Mouse (Mus musculus) kidney, embryonic 14.5 days (tissue): ENCODE measurements around the gene Ppm1l. TPM values are rescaled to one million over a fixed set of nuclear protein-coding genes. Genes with fewer than 3 reads are reported as not detected.

Source experiments
- ATAC-seq: fragments of 200-750 bp; cut with Nextera tagmentation; 2 replicates; pipeline ENCODE4 v1.8.0; 2017; ENCODE audit warnings: moderate number of reproducible peaks, mild to moderate bottlenecking, moderate TSS enrichment, moderate library complexity; ENCODE audit not compliant: low FRiP score, low TSS enrichment
- H3K27ac ChIP-seq: fragments of 300-500 bp; sonication (generic); 2 replicates; pipeline ENCODE4 v1.5.1; 2014; ENCODE audit warnings: low read depth, mild to moderate bottlenecking, low read length, moderate library complexity, mixed read lengths
- H3K27me3 ChIP-seq: fragments of 300-500 bp; sonication (generic); 2 replicates; pipeline ENCODE4 v1.6.1; 2014; ENCODE audit warnings: mild to moderate bottlenecking, low read length; ENCODE audit not compliant: control insufficient read depth, insufficient read depth
- H3K36me3 ChIP-seq: fragments of 300-500 bp; sonication (generic); 2 replicates; pipeline ENCODE4 v1.6.1; 2014; ENCODE audit warnings: low read length, mixed read lengths; ENCODE audit not compliant: control insufficient read depth, insufficient read depth
- H3K4me1 ChIP-seq: fragments of 300-500 bp; sonication (generic); 2 replicates; pipeline ENCODE4 v1.6.1; 2014; ENCODE audit warnings: low read length, mixed read lengths; ENCODE audit not compliant: control insufficient read depth, insufficient read depth
- H3K4me2 ChIP-seq: fragments of 300-500 bp; sonication (generic); replicated peaks from 2 replicates; pipeline ENCODE4 v1.6.1; 2014; ENCODE audit warnings: low read depth, mild to moderate bottlenecking, low read length
- H3K4me3 ChIP-seq: fragments of 300-500 bp; sonication (generic); 2 replicates; pipeline ENCODE4 v1.5.1; 2014; ENCODE audit warnings: mild to moderate bottlenecking, low read length
- H3K9ac ChIP-seq: fragments of 300-500 bp; sonication (generic); 2 replicates; pipeline ENCODE4 v1.6.1; 2014; ENCODE audit warnings: low read depth, mild to moderate bottlenecking, low read length, moderate library complexity
- H3K9me3 ChIP-seq: fragments of 300-500 bp; sonication (generic); 2 replicates; pipeline ENCODE4 v1.6.1; 2016; ENCODE audit warnings: low read length; ENCODE audit not compliant: control insufficient read depth
- WGBS: fragments of 180-500 bp; shearing (Covaris S2); extraction: QIAGEN DNeasy Blood & Tissue Kit; methylation state at CpG from one replicate; pipeline ENCODE4 v1.1.7; 2014; 5-methylcytosine and 5-hydroxymethylcytosine counted together
- polyA plus RNA-seq: library from polyadenylated mRNA; unstranded; fragments of >200 nt; fragmentation: Nextera tagmentation; extraction: Ambion mirVana; gene quantifications from 2 replicates; pipeline ENCODE4 v1.2.1, GENCODE M21; 2014

Gene Ppm1l
- polyA plus RNA-seq, 1 experiment from 2014 or later = 6.7 TPM

DNA sequence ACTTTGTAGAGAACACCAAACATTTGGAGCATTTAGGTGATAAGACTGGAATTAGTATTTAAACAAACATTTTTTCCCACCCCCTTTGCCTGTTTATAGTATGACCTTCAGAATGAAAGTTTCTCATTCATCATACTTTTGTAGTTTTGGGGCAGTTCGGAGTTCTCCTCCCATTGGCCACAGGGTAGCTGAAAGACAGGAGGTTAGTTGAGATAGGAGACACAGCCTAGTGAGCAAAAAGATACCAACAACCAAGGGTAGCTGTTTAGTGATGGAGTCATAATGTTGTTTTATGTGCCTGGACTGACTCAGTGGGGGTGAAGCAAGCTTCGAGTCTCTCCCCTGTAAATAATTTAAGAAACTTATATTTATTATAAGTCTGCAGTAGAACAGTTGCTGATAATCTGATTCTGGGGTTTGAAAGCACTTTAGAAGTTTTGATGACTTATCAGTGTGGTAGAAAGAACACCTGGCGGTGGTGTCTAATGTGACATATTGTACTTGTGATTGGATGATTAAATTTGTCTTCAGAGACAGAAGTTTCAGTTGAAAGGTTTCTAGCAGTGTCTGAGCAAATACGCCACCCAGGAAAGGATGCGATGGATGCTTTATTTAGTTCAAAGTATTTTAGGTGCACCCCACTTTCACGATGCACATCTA, 2.5 kb downstream of the Ppm1l start:
- Histone ChIP-seq H3K36me3 (no peaks in the 10 kb centered on the region), H3K4me2 (peak overlapping the region; percentile 96), H3K9ac (no peak overlapping the region), H3K27ac (no peak overlapping the region), H3K27me3 (no peaks in the 10 kb centered on the region), H3K4me3 (peak overlapping the region; percentile 60), H3K9me3 (no peaks in the 10 kb centered on the region), H3K4me1 (peaks cover 15% of the 10 kb centered on the region)
- no peak for ATAC-seq
- WGBS = 75% methylated on average over 6 of the region's 6 CpGs

GRCm38 (mm10) chr3:69323982-69324381, 7.3 kb downstream of the Ppm1l start:
- Histone ChIP-seq H3K9me3 (no peaks in the 10 kb centered on the region), H3K4me2 (no peak overlapping the region), H3K27me3 (no peaks in the 10 kb centered on the region), H3K27ac (no peak overlapping the region), H3K4me3 (no peak overlapping the region), H3K9ac (no peak overlapping the region), H3K36me3 (no peaks in the 10 kb centered on the region), H3K4me1 (peaks cover 2% of the 10 kb centered on the region; the same call in 1 of the 2 replicates)
- 76% methylated on average over 3 of the region's 3 CpGs for WGBS
- ATAC-seq = no peak

DNA sequence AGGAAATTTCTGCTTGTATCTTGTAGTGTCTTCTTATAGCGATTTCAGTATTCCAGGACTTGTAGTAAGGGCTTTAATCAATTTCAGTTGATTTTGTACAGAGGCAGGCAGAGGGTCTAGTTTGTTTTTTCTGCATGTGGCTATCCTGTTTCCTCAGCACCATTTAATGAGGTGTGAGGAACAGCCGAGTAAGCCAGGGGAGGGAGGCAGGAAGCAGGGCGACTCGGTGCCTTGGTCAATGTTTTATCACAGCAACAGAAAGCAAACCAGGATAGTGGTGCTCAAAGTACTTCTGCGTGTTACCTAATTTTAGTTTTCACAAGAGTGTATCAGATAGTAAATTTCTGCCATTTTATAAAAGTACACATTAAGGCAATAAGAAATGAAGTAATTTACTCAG, 13.2 kb downstream of the Ppm1l start:
- Histone ChIP-seq H3K4me2 (no peak overlapping the region), H3K27me3 (no peaks in the 10 kb centered on the region), H3K9ac (no peak overlapping the region), H3K4me1 (no peaks in the 10 kb centered on the region), H3K4me3 (no peak overlapping the region), H3K27ac (no peak overlapping the region), H3K36me3 (no peaks in the 10 kb centered on the region), H3K9me3 (no peaks in the 10 kb centered on the region)
- 17% methylated on average over 5 of the region's 5 CpGs for WGBS
- no peak for ATAC-seq

DNA sequence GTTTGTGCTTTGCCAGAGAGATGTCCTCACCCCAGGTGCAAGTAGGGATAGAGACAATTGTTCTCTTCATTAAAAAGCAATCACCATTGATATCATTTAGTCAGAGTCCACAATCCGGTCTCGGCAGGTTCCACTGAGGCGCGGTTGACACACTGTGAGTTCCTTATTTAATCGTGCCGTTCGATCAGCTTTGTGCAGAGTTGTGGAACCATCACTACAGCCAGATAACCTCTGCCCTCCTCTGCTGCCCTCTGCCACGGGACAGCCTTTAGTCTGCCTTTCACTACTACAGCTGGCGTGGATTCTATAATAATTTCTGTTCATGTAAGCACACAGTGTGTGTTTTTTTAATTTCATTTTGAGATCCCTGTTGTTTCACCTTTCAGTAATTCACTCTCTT, 17.2 kb downstream of the Ppm1l start:
- H3K4me1 ChIP-seq = no peaks in the 10 kb centered on the region
- WGBS = 79% methylated on average over 9 of the region's 9 CpGs
- no peak overlapping the region for H3K4me3 ChIP-seq
- no peak overlapping the region for H3K9ac ChIP-seq
- H3K4me2 ChIP-seq = no peak overlapping the region
- ATAC-seq = no peak
- H3K36me3 ChIP-seq = no peaks in the 10 kb centered on the region
- no peaks in the 10 kb centered on the region for H3K9me3 ChIP-seq
- no peaks in the 10 kb centered on the region for H3K27me3 ChIP-seq
- H3K27ac ChIP-seq = no peak overlapping the region

GRCm38 (mm10) chr3:69340486-69340885, 23.8 kb downstream of the Ppm1l start:
- Histone ChIP-seq H3K4me1 (no peaks in the 10 kb centered on the region), H3K27ac (no peak overlapping the region), H3K4me2 (no peak overlapping the region), H3K4me3 (no peak overlapping the region), H3K27me3 (no peaks in the 10 kb centered on the region), H3K9me3 (no peaks in the 10 kb centered on the region), H3K9ac (no peak overlapping the region), H3K36me3 (no peaks in the 10 kb centered on the region)
- WGBS = 75% methylated on average over 1 of the region's 1 CpGs
- ATAC-seq = no peak

DNA sequence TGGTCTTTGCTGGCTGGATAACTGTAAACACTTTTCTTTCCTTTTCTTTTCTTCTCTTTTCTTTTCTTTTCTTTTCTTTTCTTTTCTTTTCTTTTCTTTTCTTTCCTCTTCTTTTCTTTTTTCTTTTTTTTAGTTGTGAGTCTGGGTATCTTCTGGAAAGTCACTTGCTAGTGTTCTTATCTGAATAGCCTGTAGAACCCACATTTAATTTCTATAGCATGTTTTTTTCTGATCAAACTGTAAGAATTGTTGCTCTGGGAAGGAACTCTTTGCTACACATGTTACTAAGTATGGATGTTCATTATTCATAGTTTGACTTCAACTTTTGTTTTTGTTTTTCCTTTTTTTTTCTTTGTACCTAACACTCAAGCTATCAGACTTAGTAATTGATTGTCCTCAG, 24.3 kb downstream of the Ppm1l start:
- no peak overlapping the region for H3K9ac ChIP-seq
- H3K27me3 ChIP-seq = no peaks in the 10 kb centered on the region
- no peaks in the 10 kb centered on the region for H3K36me3 ChIP-seq
- no peak overlapping the region for H3K4me3 ChIP-seq
- H3K27ac ChIP-seq = no peak overlapping the region
- H3K9me3 ChIP-seq = no peaks in the 10 kb centered on the region
- no peak for ATAC-seq
- H3K4me1 ChIP-seq = no peaks in the 10 kb centered on the region
- H3K4me2 ChIP-seq = no peak overlapping the region

DNA sequence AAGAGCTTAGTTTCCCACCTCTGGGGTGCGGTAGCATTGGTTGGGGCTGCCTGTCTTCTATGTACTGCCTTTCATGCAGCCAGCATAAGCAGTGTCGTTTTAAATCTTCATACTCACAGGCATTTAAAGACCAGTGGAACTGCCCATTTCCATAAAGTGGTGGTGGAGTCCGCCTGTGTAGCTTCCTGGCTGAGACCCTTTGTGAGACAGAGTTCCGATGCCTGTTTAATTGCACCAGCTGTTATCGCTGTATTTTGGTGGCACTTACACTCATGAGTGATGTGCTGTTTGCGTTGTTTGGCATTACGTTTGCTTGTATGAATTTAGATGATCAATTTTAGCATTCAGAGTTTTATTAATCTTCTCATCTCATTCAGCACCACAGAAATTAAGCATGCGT, 24.9 kb downstream of the Ppm1l start:
- H3K4me2 ChIP-seq = no peak overlapping the region
- no peaks in the 10 kb centered on the region for H3K36me3 ChIP-seq
- no peaks in the 10 kb centered on the region for H3K4me1 ChIP-seq
- no peaks in the 10 kb centered on the region for H3K9me3 ChIP-seq
- H3K27ac ChIP-seq = no peak overlapping the region
- ATAC-seq = no peak
- no peak overlapping the region for H3K9ac ChIP-seq
- H3K4me3 ChIP-seq = no peak overlapping the region
- no peaks in the 10 kb centered on the region for H3K27me3 ChIP-seq
- 84% methylated on average over 8 of the region's 8 CpGs for WGBS

- ATAC-seq = no peak
- 72% methylated on average over 8 of the region's 8 CpGs for WGBS
These were observed 25.7 kb downstream of the Ppm1l start for GRCm38 (mm10) chr3:69342247-69342921.

GRCm38 (mm10) chr3:69343124-69343523, 26.5 kb downstream of the Ppm1l start:
- Histone ChIP-seq H3K4me1 (no peaks in the 10 kb centered on the region), H3K4me3 (no peak overlapping the region), H3K36me3 (no peaks in the 10 kb centered on the region), H3K4me2 (no peak overlapping the region), H3K27me3 (no peaks in the 10 kb centered on the region), H3K27ac (no peak overlapping the region), H3K9ac (no peak overlapping the region), H3K9me3 (no peaks in the 10 kb centered on the region)
- WGBS = 83% methylated on average over 10 of the region's 10 CpGs
- no peak for ATAC-seq

More at GRCm38 (mm10) chr3:69342247-69342921, 25.7 kb downstream of the Ppm1l start:
- no peaks in the 10 kb centered on the region for H3K4me1 ChIP-seq
- H3K9ac ChIP-seq = no peak overlapping the region
- no peak overlapping the region for H3K27ac ChIP-seq
- H3K4me3 ChIP-seq = no peak overlapping the region
- H3K4me2 ChIP-seq = no peak overlapping the region
- H3K36me3 ChIP-seq = no peaks in the 10 kb centered on the region
- no peaks in the 10 kb centered on the region for H3K9me3 ChIP-seq
- no peaks in the 10 kb centered on the region for H3K27me3 ChIP-seq
